Mouse (Mus musculus) bone marrow macrophage, adult 2 months (primary cell): ENCODE measurements around the gene Farp1.

Experiments
- CTCF ChIP-seq: IDR thresholded peaks from 2 replicates; pipeline ENCODE4 v1.5.1; 2012; ENCODE audit warnings: low read depth, mild to moderate bottlenecking, low read length, moderate library complexity
- POLR2A ChIP-seq: IDR thresholded peaks from 2 replicates; pipeline ENCODE4 v1.6.1; 2012; ENCODE audit warnings: mild to moderate bottlenecking, low read depth, low read length, borderline replicate concordance

GRCm38 (mm10) chr14:121180611-121181010 lies 145.6 kb downstream of the Farp1 start:
- TF ChIP-seq CTCF = no peak
- TF ChIP-seq POLR2A = no peak
